Mouse (Mus musculus): ENCODE measurements at regions not wholly inside any gene's neighbourhood (a gene's known extent, or its start where the extent isn't known, plus 50 kb on each side); places are given as distances from the start of the nearest gene placed in this dataset.

- 91% methylated on average over 12 of the region's 12 CpGs for WGBS
- Histone ChIP-seq H3K9ac (replicated peaks) (no peak overlapping the region), H3K4me2 (replicated peaks) (no peak overlapping the region), H3K4me1 (no peaks in the 10 kb centered on the region), H3K27me3 (no peaks in the 10 kb centered on the region), H3K36me3 (no peaks in the 10 kb centered on the region), H3K4me3 (no peak overlapping the region), H3K9me3 (no peaks in the 10 kb centered on the region), H3K27ac (replicated peaks) (no peak overlapping the region)
- ATAC-seq (ENCODE audit: low FRiP score, low read depth), result no peak
Observed at GRCm38 (mm10) chr13:44558051-44558450, 171.2 kb upstream of the Jarid2 start.

- Histone ChIP-seq H3K36me3 (no peaks in the 10 kb centered on the region), H3K4me2 (replicated peaks) (no peak overlapping the region), H3K9ac (replicated peaks) (no peak overlapping the region), H3K27me3 (no peaks in the 10 kb centered on the region), H3K4me3 (no peak overlapping the region), H3K9me3 (no peaks in the 10 kb centered on the region), H3K4me1 (no peaks in the 10 kb centered on the region), H3K27ac (replicated peaks) (no peak overlapping the region)
- no peak for ATAC-seq (ENCODE audit: low FRiP score, low read depth)
- WGBS, result 91% methylated on average over 21 of the region's 21 CpGs
Observed at GRCm38 (mm10) chr13:44558491-44559177, 170.6 kb upstream of the Jarid2 start.

GRCm38 (mm10) chr13:44559178-44559565 is 170.1 kb upstream of the Jarid2 start:
- WGBS, result 97% methylated on average over 6 of the region's 6 CpGs
- no peak overlapping the region for H3K27ac ChIP-seq (replicated peaks)
- H3K4me1 ChIP-seq, result no peaks in the 10 kb centered on the region
- no peak overlapping the region for H3K4me2 ChIP-seq (replicated peaks)
- H3K36me3 ChIP-seq, result no peaks in the 10 kb centered on the region
- no peak overlapping the region for H3K4me3 ChIP-seq
- no peak overlapping the region for H3K9ac ChIP-seq (replicated peaks)
- no peaks in the 10 kb centered on the region for H3K9me3 ChIP-seq
- no peaks in the 10 kb centered on the region for H3K27me3 ChIP-seq
- ATAC-seq (ENCODE audit: low FRiP score, low read depth), result no peak

- Histone ChIP-seq H3K4me3 (no peak overlapping the region), H3K9me3 (no peaks in the 10 kb centered on the region), H3K4me2 (replicated peaks) (no peak overlapping the region), H3K27ac (replicated peaks) (no peak overlapping the region), H3K4me1 (0 out of 2 replicates have a peak, but pooled peaks cover 4% of the 10 kb centered on the region), H3K27me3 (no peaks in the 10 kb centered on the region), H3K36me3 (no peaks in the 10 kb centered on the region), H3K9ac (replicated peaks) (no peak overlapping the region)
- 43% methylated on average over 2 of the region's 2 CpGs for WGBS
- no peak for ATAC-seq (ENCODE audit: low FRiP score, low read depth)
Observed at GRCm38 (mm10) chr13:44559706-44560105, 169.6 kb upstream of the Jarid2 start.

- H3K36me3 ChIP-seq, result no peaks in the 10 kb centered on the region
- no peaks in the 10 kb centered on the region for H3K27me3 ChIP-seq
- whole genome bisulfite sequencing, result 21% methylated on average over 11 of the region's 11 CpGs
- H3K4me3 ChIP-seq, result no peak overlapping the region
- 0 out of 2 replicates have a peak, but pooled peaks cover 5% of the 10 kb centered on the region for H3K4me1 ChIP-seq
- no peak for ATAC-seq (ENCODE audit: low FRiP score, low read depth)
- no peak overlapping the region for H3K27ac ChIP-seq (replicated peaks)
- no peak overlapping the region for H3K4me2 ChIP-seq (replicated peaks)
- H3K9me3 ChIP-seq, result no peaks in the 10 kb centered on the region
- H3K9ac ChIP-seq (replicated peaks), result no peak overlapping the region
Observed at GRCm38 (mm10) chr13:44564705-44565104, 164.6 kb upstream of the Jarid2 start.

- Histone ChIP-seq H3K4me2 (replicated peaks) (no peak overlapping the region), H3K36me3 (no peaks in the 10 kb centered on the region), H3K9me3 (no peaks in the 10 kb centered on the region), H3K4me1 (0 out of 2 replicates have a peak, but pooled peaks cover 5% of the 10 kb centered on the region), H3K27ac (replicated peaks) (no peak overlapping the region), H3K4me3 (no peak overlapping the region), H3K27me3 (no peaks in the 10 kb centered on the region), H3K9ac (replicated peaks) (no peak overlapping the region)
- ATAC-seq (ENCODE audit: low FRiP score, low read depth), result no peak
- 81% methylated on average over 2 of the region's 2 CpGs for WGBS
Observed at GRCm38 (mm10) chr13:44567696-44568095, 161.6 kb upstream of the Jarid2 start.

GRCm38 (mm10) chr13:44569241-44569778 is 160.0 kb upstream of the Jarid2 start:
- Histone ChIP-seq H3K36me3 (no peaks in the 10 kb centered on the region), H3K27me3 (no peaks in the 10 kb centered on the region), H3K9ac (replicated peaks) (no peak overlapping the region), H3K4me2 (replicated peaks) (no peak overlapping the region), H3K9me3 (no peaks in the 10 kb centered on the region), H3K4me3 (no peak overlapping the region), H3K27ac (replicated peaks) (no peak overlapping the region), H3K4me1 (0 out of 2 replicates have a peak, but pooled peaks cover 5% of the 10 kb centered on the region)
- ATAC-seq (ENCODE audit: low FRiP score, low read depth), result no peak
- WGBS, result 79% methylated on average over 3 of the region's 3 CpGs

GRCm38 (mm10) chr13:44573463-44573862 is 155.8 kb upstream of the Jarid2 start:
- Histone ChIP-seq H3K4me3 (no peak overlapping the region), H3K4me2 (replicated peaks) (no peak overlapping the region), H3K36me3 (no peaks in the 10 kb centered on the region), H3K9me3 (0 out of 2 replicates have a peak, but pooled peaks cover under 1% of the 10 kb centered on the region), H3K27me3 (no peaks in the 10 kb centered on the region), H3K4me1 (no peaks in the 10 kb centered on the region), H3K9ac (replicated peaks) (no peak overlapping the region), H3K27ac (replicated peaks) (no peak overlapping the region)
- no peak for ATAC-seq (ENCODE audit: low FRiP score, low read depth)
- 33% methylated on average over 7 of the region's 7 CpGs for WGBS

- no peak overlapping the region for H3K4me2 ChIP-seq (replicated peaks)
- WGBS, result 96% methylated on average over 5 of the region's 5 CpGs
- H3K9me3 ChIP-seq, result peaks cover 9% of the 10 kb centered on the region
- H3K4me1 ChIP-seq, result peaks cover 23% of the 10 kb centered on the region
- ATAC-seq (ENCODE audit: low FRiP score, low read depth), result no peak
- H3K4me3 ChIP-seq, result no peak overlapping the region
- H3K27me3 ChIP-seq, result peaks cover 5% of the 10 kb centered on the region
- no peak overlapping the region for H3K27ac ChIP-seq (replicated peaks)
- H3K36me3 ChIP-seq, result no peaks in the 10 kb centered on the region
- no peak overlapping the region for H3K9ac ChIP-seq (replicated peaks)
Observed at GRCm38 (mm10) chr13:44579215-44579614, 150.1 kb upstream of the Jarid2 start.

- Histone ChIP-seq H3K9ac (replicated peaks) (no peak overlapping the region), H3K4me1 (peaks cover 23% of the 10 kb centered on the region), H3K27ac (replicated peaks) (no peak overlapping the region), H3K36me3 (no peaks in the 10 kb centered on the region), H3K27me3 (peaks cover 15% of the 10 kb centered on the region), H3K4me2 (replicated peaks) (peak overlapping the region; percentile 29), H3K9me3 (peaks cover 9% of the 10 kb centered on the region), H3K4me3 (no peak overlapping the region)
- WGBS, result 41% methylated on average over 15 of the region's 15 CpGs
- ATAC-seq (ENCODE audit: low FRiP score, low read depth), result 0 out of 2 replicates have a peak, but pooled peaks have one; percentile 47
Observed at GRCm38 (mm10) chr13:44580156-44580736, 149.0 kb upstream of the Jarid2 start.

- peaks cover 9% of the 10 kb centered on the region for H3K9me3 ChIP-seq
- H3K4me3 ChIP-seq, result no peak overlapping the region
- H3K27ac ChIP-seq (replicated peaks), result no peak overlapping the region
- ATAC-seq (ENCODE audit: low FRiP score, low read depth), result no peak
- H3K27me3 ChIP-seq, result peaks cover 16% of the 10 kb centered on the region
- H3K36me3 ChIP-seq, result no peaks in the 10 kb centered on the region
- peaks cover 23% of the 10 kb centered on the region for H3K4me1 ChIP-seq
- no peak overlapping the region for H3K9ac ChIP-seq (replicated peaks)
- WGBS, result 36% methylated on average over 9 of the region's 9 CpGs
- H3K4me2 ChIP-seq (replicated peaks), result peak overlapping the region; percentile 29
Observed at GRCm38 (mm10) chr13:44580767-44581166, 148.5 kb upstream of the Jarid2 start.

- Histone ChIP-seq H3K9ac (replicated peaks) (peak overlapping the region; percentile 26; the same call in 1 of the 2 replicates), H3K4me3 (peak overlapping the region; percentile 26), H3K4me2 (replicated peaks) (peak overlapping the region; percentile 47), H3K27me3 (peaks cover 20% of the 10 kb centered on the region), H3K27ac (replicated peaks) (no peak overlapping the region), H3K36me3 (no peaks in the 10 kb centered on the region), H3K4me1 (peaks cover 23% of the 10 kb centered on the region), H3K9me3 (peaks cover 9% of the 10 kb centered on the region)
- WGBS, result 14% methylated on average over 23 of the region's 23 CpGs
- ATAC-seq (ENCODE audit: low FRiP score, low read depth), result no peak
Observed at GRCm38 (mm10) chr13:44581947-44582766, 147.1 kb upstream of the Jarid2 start.

Measured in midbrain, embryonic 12.5 days (tissue).